Mouse (Mus musculus): ENCODE results near the gene Nup188. TPM values are rescaled to one million over a fixed set of nuclear protein-coding genes. Genes with fewer than 3 reads are reported as not detected.

The Nup188 gene
- polyA plus RNA-seq, 1 experiment from 2014 or later = 22.7 TPM

GRCm38 (mm10) chr2:30343601-30344137 lies 57.5 kb downstream of the Nup188 start:
- no peaks in the 10 kb centered on the region for H3K27me3 ChIP-seq (replicated peaks)
- 67% methylated on average over 14 of the region's 14 CpGs for WGBS
- ATAC-seq (replicated peaks) = no peak
- no peak overlapping the region for H3K27ac ChIP-seq
- H3K36me3 ChIP-seq (replicated peaks) = peaks cover 64% of the 10 kb centered on the region
- no peak overlapping the region for H3K4me3 ChIP-seq
- no peaks in the 10 kb centered on the region for H3K9me3 ChIP-seq
- H3K4me2 ChIP-seq = no peak overlapping the region
- H3K4me1 ChIP-seq = no peaks in the 10 kb centered on the region
- no peak overlapping the region for H3K9ac ChIP-seq

DNA sequence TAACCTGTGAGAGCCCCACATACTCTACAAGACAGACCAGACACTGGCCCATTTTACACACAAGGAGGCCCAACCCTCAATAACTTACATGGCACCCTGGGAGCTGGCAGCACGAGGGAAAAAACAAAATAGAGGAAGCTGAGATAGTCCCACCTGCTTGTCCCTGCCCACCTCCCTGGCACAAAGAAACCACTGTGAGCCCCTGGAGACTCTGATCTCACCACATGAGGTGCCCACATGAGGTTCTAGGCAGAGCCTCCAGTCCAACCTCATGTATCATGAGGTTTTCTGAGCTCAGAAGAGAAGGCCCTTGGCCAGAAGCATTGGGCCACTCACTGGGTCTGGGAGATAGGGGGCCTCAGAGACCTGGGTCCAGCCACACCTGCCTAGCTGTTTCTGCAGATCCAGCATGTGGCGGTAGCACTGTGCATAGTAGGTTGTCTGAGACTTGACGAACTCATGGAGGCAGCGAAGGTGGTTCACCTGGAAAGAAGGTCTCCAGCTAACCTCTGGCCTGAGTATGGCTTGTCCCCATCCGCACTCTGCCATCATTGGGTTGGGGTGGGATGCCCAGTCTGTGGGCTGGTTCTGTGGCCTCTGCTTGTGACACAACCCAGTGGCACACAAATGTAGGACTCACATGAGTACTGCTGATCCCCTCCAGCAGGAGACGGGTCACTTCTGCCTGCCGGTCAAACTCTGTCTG lies 59.9 kb downstream of the Nup188 start:
- Histone ChIP-seq H3K4me3 (no peak overlapping the region), H3K9me3 (no peaks in the 10 kb centered on the region), H3K9ac (no peak overlapping the region), H3K27ac (no peak overlapping the region), H3K4me2 (no peak overlapping the region), H3K27me3 (replicated peaks) (no peaks in the 10 kb centered on the region), H3K4me1 (no peaks in the 10 kb centered on the region), H3K36me3 (replicated peaks) (peaks cover 71% of the 10 kb centered on the region)
- WGBS = 88% methylated on average over 7 of the region's 7 CpGs
- no peak for ATAC-seq (replicated peaks)

DNA sequence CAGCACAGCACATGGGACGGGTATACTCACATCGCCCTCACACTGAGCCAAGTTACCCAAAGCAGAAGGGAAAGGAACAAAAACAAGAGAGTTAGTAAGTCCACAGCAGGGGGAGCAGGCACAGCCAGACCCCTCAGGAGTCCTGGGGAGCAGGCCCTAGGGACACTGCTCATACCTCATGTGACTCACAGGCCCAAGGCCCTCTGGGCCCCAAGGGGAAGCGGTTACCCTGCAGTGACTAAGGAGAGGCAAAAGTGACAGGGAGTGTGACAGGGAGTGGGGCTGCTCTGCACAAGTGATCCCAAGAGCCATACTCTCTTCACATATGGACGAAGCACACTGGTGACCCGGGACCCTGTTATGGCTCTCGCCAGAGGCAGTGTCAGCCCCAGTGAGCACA lies 63.0 kb downstream of the Nup188 start:
- Histone ChIP-seq H3K9me3 (no peaks in the 10 kb centered on the region), H3K9ac (no peak overlapping the region), H3K4me2 (no peak overlapping the region), H3K27ac (no peak overlapping the region), H3K4me1 (no peaks in the 10 kb centered on the region), H3K4me3 (no peak overlapping the region), H3K27me3 (replicated peaks) (no peaks in the 10 kb centered on the region), H3K36me3 (replicated peaks) (peaks cover 56% of the 10 kb centered on the region)
- ATAC-seq (replicated peaks) = no peak
- 84% methylated on average over 6 of the region's 6 CpGs for WGBS

GRCm38 (mm10) chr2:30351149-30351548 lies 65.0 kb downstream of the Nup188 start:
- no peaks in the 10 kb centered on the region for H3K9me3 ChIP-seq
- no peaks in the 10 kb centered on the region for H3K27me3 ChIP-seq (replicated peaks)
- H3K4me3 ChIP-seq = no peak overlapping the region
- 0 out of 2 replicates have a peak, but pooled peaks cover under 1% of the 10 kb centered on the region for H3K4me1 ChIP-seq
- H3K27ac ChIP-seq = no peak overlapping the region
- no peak overlapping the region for H3K4me2 ChIP-seq
- peaks cover 39% of the 10 kb centered on the region for H3K36me3 ChIP-seq (replicated peaks)
- H3K9ac ChIP-seq = no peak overlapping the region
- WGBS = 86% methylated on average over 2 of the region's 2 CpGs
- no peak for ATAC-seq (replicated peaks)

DNA sequence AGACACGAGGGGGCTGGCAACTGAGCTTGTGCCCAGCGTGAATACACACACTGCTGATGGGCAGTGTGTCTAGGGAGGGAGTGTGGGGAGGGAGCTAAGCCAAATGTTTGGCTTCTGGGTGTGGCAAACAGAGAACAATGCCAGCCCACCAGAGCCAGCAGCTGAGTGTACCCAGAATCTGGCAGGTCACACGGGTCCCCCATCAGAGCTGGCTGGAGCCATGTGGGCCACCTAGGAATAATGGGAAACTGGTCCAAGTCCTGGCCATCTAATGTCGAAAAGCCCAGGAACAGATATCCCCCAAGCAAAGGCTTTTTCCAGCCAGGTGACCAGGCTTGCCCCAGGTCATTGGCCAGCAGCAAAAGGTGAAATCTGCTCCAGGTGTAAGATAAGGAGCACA lies 69.7 kb downstream of the Nup188 start:
- ATAC-seq (replicated peaks) = no peak
- no peak overlapping the region for H3K4me2 ChIP-seq
- H3K36me3 ChIP-seq (replicated peaks) = peaks cover 16% of the 10 kb centered on the region
- no peak overlapping the region for H3K9ac ChIP-seq
- H3K27ac ChIP-seq = no peak overlapping the region
- WGBS = 68% methylated on average over 4 of the region's 4 CpGs
- no peaks in the 10 kb centered on the region for H3K9me3 ChIP-seq
- H3K4me3 ChIP-seq = no peak overlapping the region
- H3K27me3 ChIP-seq (replicated peaks) = no peaks in the 10 kb centered on the region
- H3K4me1 ChIP-seq = peaks cover 26% of the 10 kb centered on the region

DNA sequence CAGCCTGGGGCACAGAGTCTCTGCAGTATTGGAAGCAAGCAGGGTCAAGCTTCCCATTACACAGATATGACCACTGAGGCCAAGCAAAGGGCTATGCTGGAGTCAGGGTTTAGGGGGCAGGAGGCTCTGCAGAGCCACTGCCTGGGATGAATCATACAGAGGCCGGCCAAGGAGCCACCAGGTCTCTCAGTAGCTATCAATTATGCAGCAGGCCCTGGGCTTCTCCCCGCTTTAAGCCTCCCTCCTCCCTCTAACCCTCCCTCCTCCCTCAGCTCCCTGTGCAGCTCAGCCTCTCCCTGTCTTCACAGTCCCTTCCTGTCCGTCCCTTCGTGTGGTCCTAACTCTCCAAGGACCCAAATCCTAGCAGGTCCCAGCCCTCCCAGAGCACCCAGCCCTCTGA lies 70.1 kb downstream of the Nup188 start:
- WGBS = 45% methylated on average over 4 of the region's 4 CpGs
- H3K4me1 ChIP-seq = peaks cover 26% of the 10 kb centered on the region
- no peak for ATAC-seq (replicated peaks)
- H3K36me3 ChIP-seq (replicated peaks) = peaks cover 16% of the 10 kb centered on the region
- H3K27ac ChIP-seq = no peak overlapping the region
- no peaks in the 10 kb centered on the region for H3K27me3 ChIP-seq (replicated peaks)
- no peak overlapping the region for H3K4me2 ChIP-seq
- H3K9me3 ChIP-seq = no peaks in the 10 kb centered on the region
- no peak overlapping the region for H3K9ac ChIP-seq
- no peak overlapping the region for H3K4me3 ChIP-seq

- H3K36me3 ChIP-seq (replicated peaks) = peaks cover 16% of the 10 kb centered on the region
- no peak overlapping the region for H3K4me2 ChIP-seq
- WGBS = 65% methylated on average over 9 of the region's 9 CpGs
- H3K4me3 ChIP-seq = no peak overlapping the region
- no peaks in the 10 kb centered on the region for H3K9me3 ChIP-seq
- no peak overlapping the region for H3K27ac ChIP-seq
- ATAC-seq (replicated peaks) = no peak
- peaks cover 26% of the 10 kb centered on the region for H3K4me1 ChIP-seq
- H3K27me3 ChIP-seq (replicated peaks) = no peaks in the 10 kb centered on the region
- H3K9ac ChIP-seq = 0 out of 2 replicates have a peak overlapping the region, but pooled peaks have one; percentile 89
Measured at GRCm38 (mm10) chr2:30356906-30357305, 70.7 kb downstream of the Nup188 start.

- Histone ChIP-seq H3K4me3 (peak overlapping the region; percentile 74), H3K9ac (peak overlapping the region; percentile 89; the same call in 1 of the 2 replicates), H3K9me3 (no peaks in the 10 kb centered on the region), H3K27me3 (replicated peaks) (no peaks in the 10 kb centered on the region), H3K4me2 (peak overlapping the region; percentile 84), H3K36me3 (replicated peaks) (peaks cover 11% of the 10 kb centered on the region; the same call in 1 of the 2 replicates), H3K27ac (no peak overlapping the region), H3K4me1 (peaks cover 26% of the 10 kb centered on the region)
- no peak for ATAC-seq (replicated peaks)
- 57% methylated on average over 8 of the region's 8 CpGs for WGBS
Measured at GRCm38 (mm10) chr2:30357552-30358510, 71.6 kb downstream of the Nup188 start.

DNA sequence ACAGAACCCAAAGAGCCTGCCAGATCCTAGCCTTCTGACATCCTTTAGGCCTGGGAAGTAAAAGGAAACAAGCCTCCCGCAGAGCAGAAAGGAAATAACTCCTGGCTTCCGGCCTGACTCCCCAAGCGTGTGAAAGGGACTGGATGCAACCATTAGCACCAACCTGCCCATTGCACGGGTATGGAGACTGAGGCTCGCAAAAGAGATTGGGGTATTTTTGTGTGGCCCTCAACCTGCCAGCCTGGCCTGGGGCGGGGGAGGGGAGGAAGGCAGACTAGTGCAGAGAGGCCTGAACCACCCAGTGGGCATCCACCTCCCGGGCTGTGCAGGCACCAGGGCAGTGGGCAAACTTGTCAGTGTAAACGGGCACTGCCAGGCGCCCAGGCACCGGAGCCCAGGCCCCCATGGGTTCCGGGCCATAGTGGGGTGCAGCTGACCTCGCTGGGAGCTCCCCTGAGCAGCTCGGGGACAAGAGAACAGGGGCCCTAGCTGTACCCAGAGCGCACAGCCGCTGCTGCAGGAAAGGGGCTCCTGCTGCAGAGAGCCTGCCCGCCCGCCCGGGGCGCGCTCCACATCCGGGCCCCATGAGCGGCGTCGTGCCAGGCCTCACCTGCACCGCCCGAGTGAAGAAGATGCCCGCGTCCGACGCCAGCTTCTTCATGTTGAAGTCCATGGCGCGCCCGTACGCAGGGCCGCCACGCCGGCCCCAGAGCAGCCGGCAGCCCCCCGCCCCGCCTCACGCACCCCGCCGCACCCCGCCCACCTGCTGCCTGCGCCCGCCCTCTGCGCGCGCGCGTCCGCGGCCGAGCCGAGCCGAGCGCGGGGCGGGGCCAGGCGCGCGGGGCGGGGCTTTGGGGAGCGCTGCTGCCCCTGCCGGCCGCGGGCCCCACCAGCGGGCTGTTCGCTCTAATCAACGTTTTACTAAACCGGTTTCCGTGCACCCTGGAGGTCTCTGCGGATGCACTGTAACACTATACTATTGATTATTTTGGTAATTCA lies 72.6 kb downstream of the Nup188 start, which contains the start of gene Sh3glb2:
Gene Sh3glb2 (minus strand): TSS at position 805 of the 999 bp plus-strand sequence.
- 3% methylated on average over 72 of the region's 73 CpGs for WGBS
- Histone ChIP-seq H3K27ac (peak within 1 kb of the TSS; percentile 83), H3K36me3 (replicated peaks) (peaks cover 3% of the 10 kb centered on the region; the same call in 1 of the 2 replicates), H3K4me1 (peaks cover 26% of the 10 kb centered on the region), H3K4me3 (peak within 1 kb of the TSS; percentile 74), H3K9me3 (no peaks in the 10 kb centered on the region), H3K4me2 (peak within 1 kb of the TSS; percentile 84), H3K27me3 (replicated peaks) (no peaks in the 10 kb centered on the region), H3K9ac (peak within 1 kb of the TSS; percentile 89)
- peak; percentile 80 for ATAC-seq (replicated peaks)

DNA sequence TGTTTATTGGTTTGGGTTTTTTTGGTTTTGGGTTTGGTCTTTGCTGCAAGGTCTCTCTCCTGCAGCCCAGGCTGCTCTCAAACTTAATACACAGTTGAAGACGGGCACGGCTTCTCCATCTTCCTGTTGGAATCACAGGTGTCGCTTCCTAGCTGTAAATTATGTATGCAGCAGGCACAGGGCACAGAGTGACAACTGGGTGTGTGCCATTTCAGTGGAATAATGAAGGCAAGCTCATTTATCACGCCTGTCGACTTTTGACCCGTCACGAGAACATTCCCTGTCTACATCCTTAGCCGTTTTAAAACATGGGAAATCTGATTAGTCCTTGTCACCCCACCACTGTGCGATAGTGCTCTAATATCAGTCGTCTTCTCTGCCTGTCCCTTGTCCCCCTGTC lies 74.4 kb downstream of the Nup188 start:
- H3K9me3 ChIP-seq = no peaks in the 10 kb centered on the region
- H3K27me3 ChIP-seq (replicated peaks) = no peaks in the 10 kb centered on the region
- peaks cover 38% of the 10 kb centered on the region for H3K4me1 ChIP-seq
- ATAC-seq (replicated peaks) = no peak
- no peak overlapping the region for H3K27ac ChIP-seq
- H3K36me3 ChIP-seq (replicated peaks) = no peaks in the 10 kb centered on the region
- no peak overlapping the region for H3K9ac ChIP-seq
- WGBS = 65% methylated on average over 10 of the region's 10 CpGs
- H3K4me3 ChIP-seq = no peak overlapping the region
- H3K4me2 ChIP-seq = no peak overlapping the region

DNA sequence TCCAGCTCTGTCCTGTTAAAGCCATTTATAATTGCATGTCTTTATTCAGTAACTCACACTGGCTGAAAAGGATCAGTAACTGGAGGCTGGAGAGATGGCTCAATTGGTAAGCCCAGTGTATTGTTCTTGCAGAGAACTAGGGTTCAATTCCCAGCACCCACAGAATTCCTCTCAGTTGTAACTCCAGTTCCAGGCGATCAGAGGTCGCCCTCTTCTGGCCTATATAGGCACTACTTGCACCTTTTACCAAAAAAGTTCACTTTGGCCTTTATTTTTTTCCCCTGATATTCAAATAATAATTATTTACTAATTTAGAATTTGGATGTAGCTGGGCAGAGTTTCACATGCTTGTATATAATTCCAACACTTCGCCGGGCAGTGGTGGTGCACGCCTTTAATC lies 76.7 kb downstream of the Nup188 start:
- Histone ChIP-seq H3K4me1 (peaks cover 22% of the 10 kb centered on the region), H3K36me3 (replicated peaks) (0 out of 2 replicates have a peak, but pooled peaks cover 2% of the 10 kb centered on the region), H3K4me2 (no peak overlapping the region), H3K9me3 (no peaks in the 10 kb centered on the region), H3K27me3 (replicated peaks) (no peaks in the 10 kb centered on the region), H3K27ac (no peak overlapping the region), H3K9ac (no peak overlapping the region), H3K4me3 (no peak overlapping the region)
- WGBS = 74% methylated on average over 5 of the region's 5 CpGs
- ATAC-seq (replicated peaks) = no peak

All from midbrain, embryonic 15.5 days (tissue).